8 mouse cellular contexts compared by ENCODE assay signal in the genomic region with DNA sequence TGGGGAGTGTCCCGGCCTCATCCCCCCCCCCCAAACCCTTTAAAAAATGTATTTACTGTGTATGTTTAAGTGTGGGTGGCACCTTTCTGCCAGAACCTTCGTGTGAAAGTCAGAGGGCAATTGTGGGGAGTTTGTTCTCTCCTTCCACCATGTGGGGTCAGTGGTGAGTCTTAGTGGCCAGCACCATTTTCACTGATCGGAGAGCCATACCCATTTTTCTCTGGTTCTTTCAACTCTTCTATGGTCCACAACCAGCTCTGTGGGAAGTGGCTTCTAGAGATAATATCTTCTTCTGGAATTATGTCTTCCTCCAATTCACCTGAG. TPM values are rescaled to one million over a fixed set of nuclear protein-coding genes. Genes with fewer than 3 reads are reported as not detected.
DNase-seq lines count a peak whose midpoint lies in the region; ATAC-seq lines count a peak whose summit lies in the region.

No protein-coding gene starts in this region.

- no peaks in the 10 kb centered on the region for H3K9me3 ChIP-seq in heart, embryonic 11.5 days (replicated peaks; ENCODE audit: control insufficient read depth, low read length)

- H3K27ac ChIP-seq in heart, embryonic 11.5 days (ENCODE audit: low read depth, low read length) = no peak overlapping the region

- no peak for ATAC-seq in heart, embryonic 11.5 days (replicated peaks; ENCODE audit: insufficient number of reproducible peaks, low FRiP score, low TSS enrichment)
- ATAC-seq in activated CD4-positive, CD25-positive, alpha-beta regulatory T cell, adult 4 months = peak; percentile 22
- no peak for ATAC-seq in erythroblast, adult 5-6 weeks (replicated peaks; ENCODE audit: low FRiP score, poor library complexity, severe bottlenecking)

- peak; percentile 27 to 60 for DNase-seq in heart, adult 18-20 months
- peak; percentile 61 for DNase-seq in CD4-positive helper T cell, adult 2 months (ENCODE audit: low read depth, low spot score)
- DNase-seq in kidney, postnatal 14 days = peak; percentile 64
- DNase-seq in retina, postnatal 7 days (ENCODE audit: low read depth, low spot score) = peak; percentile 16
- DNase-seq in adrenal gland, postnatal 4 days (ENCODE audit: low spot score in 2 of 2) = no peak

- no peaks in the 10 kb centered on the region for H3K4me1 ChIP-seq in heart, embryonic 11.5 days (ENCODE audit: control insufficient read depth, insufficient read depth, low read length)

- 25% methylated on average over 3 of the region's 3 CpGs for WGBS in heart, embryonic 11.5 days (ENCODE audit: insufficient replicate concordance)

- H3K27me3 ChIP-seq in heart, embryonic 11.5 days (ENCODE audit: control insufficient read depth, insufficient read depth, low read length) = peaks cover 11% of the 10 kb centered on the region

- no peak overlapping the region for H3K4me2 ChIP-seq in heart, embryonic 11.5 days

- H3K9ac ChIP-seq in heart, embryonic 11.5 days (ENCODE audit: low read depth, low read length) = no peak overlapping the region

- H3K4me3 ChIP-seq in heart, embryonic 11.5 days (ENCODE audit: low read depth, low read length) = no peak overlapping the region

- no peaks in the 10 kb centered on the region for H3K36me3 ChIP-seq in heart, embryonic 11.5 days (ENCODE audit: control insufficient read depth, insufficient read depth, low read length)

RNA-seq across cellular contexts. Expression of a gene that starts 8.1 kb away (rescaled TPM):
- total RNA-seq in heart, adult 18-20 months (2021) = 100 to 1,000 TPM in 1 of 2 experiments, 10 to 100 TPM in 1; 69.5 to 194 TPM
- 1.3 and 1.6 TPM in 2 replicates for polyA plus RNA-seq in heart, embryonic 11.5 days (2014; fragmentation: Nextera tagmentation; extraction: Ambion mirVana)
- polyA plus RNA-seq in activated CD4-positive, CD25-positive, alpha-beta regulatory T cell, adult 4 months (2017; shearing (Covaris generic)) = under 1 TPM in 1 of 2 experiments, not detected in 1; 0.41 TPM
- total RNA-seq in erythroblast, adult 5-6 weeks (2015; ENCODE audit: low replicate concordance) = 214 and 227 TPM in 2 replicates
- 74.9 and 158 TPM in 2 replicates for total RNA-seq in erythroblast, adult 5-6 weeks (2017; ENCODE audit: low replicate concordance)
- 100 to 1,000 TPM in 1 of 2 experiments, 10 to 100 TPM in 1; 60.7 to 452 TPM for total RNA-seq in adrenal gland, postnatal 4 days (2021)

RNA-seq across cellular contexts. Expression of a gene that starts 25.9 kb away (rescaled TPM):
- under 1 TPM in 1 of 2 experiments, not detected in 1; 0.36 TPM for total RNA-seq in heart, adult 18-20 months (2021)
- polyA plus RNA-seq in heart, embryonic 11.5 days (2014; fragmentation: Nextera tagmentation; extraction: Ambion mirVana) = 0.27 and 0.46 TPM in 2 replicates
- 10 to 100 TPM in 1 of 2 experiments, 1 to 10 TPM in 1; 7.9 to 12.8 TPM for polyA plus RNA-seq in activated CD4-positive, CD25-positive, alpha-beta regulatory T cell, adult 4 months (2017; shearing (Covaris generic))
- 1.5 TPM in 1 of 2 replicates, not detected in the other for total RNA-seq in erythroblast, adult 5-6 weeks (2015; ENCODE audit: low replicate concordance)
- total RNA-seq in erythroblast, adult 5-6 weeks (2017; ENCODE audit: low replicate concordance) = 1.5 and 2.0 TPM in 2 replicates
- total RNA-seq in adrenal gland, postnatal 4 days (2021) = under 1 TPM in 1 of 2 experiments, not detected in 1; 0.28 TPM

RNA-seq across cellular contexts. Expression of a gene that starts 28.4 kb away (rescaled TPM):
- total RNA-seq in heart, adult 18-20 months (2021) = 10 to 100 TPM; 24.4 to 30.0 TPM
- polyA plus RNA-seq in heart, embryonic 11.5 days (2014; fragmentation: Nextera tagmentation; extraction: Ambion mirVana) = 24.0 and 24.7 TPM in 2 replicates
- 10 to 100 TPM; 46.4 to 55.8 TPM for polyA plus RNA-seq in activated CD4-positive, CD25-positive, alpha-beta regulatory T cell, adult 4 months (2017; shearing (Covaris generic))
- 9.2 and 17.5 TPM in 2 replicates for total RNA-seq in erythroblast, adult 5-6 weeks (2015; ENCODE audit: low replicate concordance)
- total RNA-seq in erythroblast, adult 5-6 weeks (2017; ENCODE audit: low replicate concordance) = 5.2 and 6.3 TPM in 2 replicates
- total RNA-seq in adrenal gland, postnatal 4 days (2021) = 10 to 100 TPM; 50.3 to 52.5 TPM

RNA-seq across cellular contexts. Expression of a gene that starts 29.4 kb away (rescaled TPM):
- total RNA-seq in heart, adult 18-20 months (2021) = 100 to 1,000 TPM; 106 to 109 TPM
- polyA plus RNA-seq in heart, embryonic 11.5 days (2014; fragmentation: Nextera tagmentation; extraction: Ambion mirVana) = 35.1 and 36.9 TPM in 2 replicates
- 1 to 10 TPM; 1.7 to 2.5 TPM for polyA plus RNA-seq in activated CD4-positive, CD25-positive, alpha-beta regulatory T cell, adult 4 months (2017; shearing (Covaris generic))
- total RNA-seq in erythroblast, adult 5-6 weeks (2015; ENCODE audit: low replicate concordance) = 0.42 and 3.1 TPM in 2 replicates
- 1.8 and 5.5 TPM in 2 replicates for total RNA-seq in erythroblast, adult 5-6 weeks (2017; ENCODE audit: low replicate concordance)
- total RNA-seq in adrenal gland, postnatal 4 days (2021) = 10 to 100 TPM; 52.1 to 58.4 TPM

RNA-seq across cellular contexts. Expression of a gene that starts 59.1 kb away (rescaled TPM):
- 1 to 10 TPM; 1.6 to 3.3 TPM for total RNA-seq in heart, adult 18-20 months (2021)
- 1.7 and 2.2 TPM in 2 replicates for polyA plus RNA-seq in heart, embryonic 11.5 days (2014; fragmentation: Nextera tagmentation; extraction: Ambion mirVana)
- 10 to 100 TPM; 74.1 to 83.7 TPM for polyA plus RNA-seq in activated CD4-positive, CD25-positive, alpha-beta regulatory T cell, adult 4 months (2017; shearing (Covaris generic))
- total RNA-seq in erythroblast, adult 5-6 weeks (2015; ENCODE audit: low replicate concordance) = 22.9 and 30.5 TPM in 2 replicates
- total RNA-seq in erythroblast, adult 5-6 weeks (2017; ENCODE audit: low replicate concordance) = 38.3 and 38.8 TPM in 2 replicates
- total RNA-seq in adrenal gland, postnatal 4 days (2021) = 1 to 10 TPM; 2.7 to 3.3 TPM

Comparison
In these comparisons a context has a peak if more than half of its experiments do, and no peak if none do; other contexts are left out.
1. DNase-seq: peak in heart, adult 18-20 months (2 of 2), CD4-positive helper T cell, adult 2 months (single experiment), kidney, postnatal 14 days (single experiment) and retina, postnatal 7 days (single experiment); none in adrenal gland, postnatal 4 days (0 of 2).